Comparison of ENCODE assay signal across 7 mouse cellular contexts in the genomic region with DNA sequence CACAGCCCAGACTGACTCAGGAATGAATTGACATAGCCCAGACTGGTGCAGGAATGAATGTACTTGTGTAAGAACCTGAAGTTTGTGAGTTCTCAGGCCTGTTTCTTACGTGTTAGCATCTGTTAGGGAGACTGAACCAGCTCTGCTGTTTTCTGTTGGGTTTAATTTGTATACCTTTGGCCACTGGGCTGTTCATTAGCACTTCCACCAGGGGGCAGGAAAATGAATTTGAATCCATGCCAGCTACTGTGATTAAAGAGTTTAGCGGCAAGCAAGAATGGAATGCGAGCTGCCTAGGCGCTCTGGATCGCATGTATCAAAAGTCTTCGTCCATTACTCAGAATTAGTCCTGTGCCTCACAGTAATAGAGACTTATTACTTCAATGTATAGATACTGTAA.
DNase-seq lines count a peak whose midpoint lies in the region; ATAC-seq and TF ChIP-seq lines count a peak whose summit lies in the region.

No protein-coding gene starts in this region.

- H3K27me3 ChIP-seq in limb, embryonic 14.5 days (ENCODE audit: control insufficient read depth, insufficient read depth, low read length), result no peaks in the 10 kb centered on the region
- no peaks in the 10 kb centered on the region for H3K27me3 ChIP-seq in stomach, embryonic 16.5 days (ENCODE audit: control insufficient read depth, insufficient read depth, low read length)

- H3K4me2 ChIP-seq in limb, embryonic 14.5 days (replicated peaks; ENCODE audit: low read depth, low read length, severe bottlenecking), result no peak overlapping the region
- no peak overlapping the region for H3K4me2 ChIP-seq in stomach, embryonic 16.5 days (ENCODE audit: low read depth, low read length)

- H3K36me3 ChIP-seq in limb, embryonic 14.5 days (ENCODE audit: control insufficient read depth, insufficient read depth, low read length), result peaks cover 48% of the 10 kb centered on the region
- H3K36me3 ChIP-seq in stomach, embryonic 16.5 days (ENCODE audit: control insufficient read depth, insufficient read depth, low read length), result peaks cover 8% of the 10 kb centered on the region; the same call in 1 of the 2 replicates

- H3K9me3 ChIP-seq in limb, embryonic 14.5 days (ENCODE audit: control insufficient read depth, low read length), result no peaks in the 10 kb centered on the region
- no peaks in the 10 kb centered on the region for H3K9me3 ChIP-seq in stomach, embryonic 16.5 days (replicated peaks; ENCODE audit: control insufficient read depth, low read length)

- TF ChIP-seq CTCF in cortical plate, adult 2 months (IDR thresholded peaks at IDR 0.05; ENCODE audit: extremely low read depth, insufficient read depth, low read length), result peak; percentile 52

- WGBS in limb, embryonic 14.5 days, result 27% methylated on average over 6 of the region's 6 CpGs
- 22% methylated on average over 6 of the region's 6 CpGs for WGBS in stomach, embryonic 16.5 days

- TF ChIP-seq POLR2A in cortical plate, adult 2 months (IDR thresholded peaks at IDR 0.05; ENCODE audit: extremely low read depth, insufficient read depth, low read length), result no peak
- TF ChIP-seq POLR2A in limb, embryonic 14.5 days (IDR thresholded peaks at IDR 0.05; ENCODE audit: borderline replicate concordance, extremely low read depth, insufficient read depth, insufficient read length), result no peak

- H3K4me3 ChIP-seq in cortical plate, adult 2 months (ENCODE audit: insufficient read depth, low read length), result no peak overlapping the region
- H3K4me3 ChIP-seq in limb, embryonic 14.5 days (replicated peaks; ENCODE audit: low read length), result no peak overlapping the region
- H3K4me3 ChIP-seq in stomach, embryonic 16.5 days (replicated peaks; ENCODE audit: low read length), result no peak overlapping the region

- 0 out of 2 replicates have a peak, but pooled peaks cover under 1% of the 10 kb centered on the region for H3K4me1 ChIP-seq in cortical plate, adult 2 months (ENCODE audit: control insufficient read depth, insufficient read depth, low read length)
- peaks cover 5% of the 10 kb centered on the region; the same call in 1 of the 2 replicates for H3K4me1 ChIP-seq in limb, embryonic 14.5 days (ENCODE audit: control insufficient read depth, insufficient read depth, low read length)
- H3K4me1 ChIP-seq in stomach, embryonic 16.5 days (ENCODE audit: control insufficient read depth, insufficient read depth, low read length), result peaks cover 4% of the 10 kb centered on the region; the same call in 1 of the 2 replicates

- no peak overlapping the region for H3K9ac ChIP-seq in limb, embryonic 14.5 days (ENCODE audit: low read depth, low read length, severe bottlenecking)
- H3K9ac ChIP-seq in stomach, embryonic 16.5 days (ENCODE audit: low read length), result no peak overlapping the region

- DNase-seq in spleen, adult 12 weeks (ENCODE audit: low spot score), result peak; percentile 6
- no peak for DNase-seq in spleen, postnatal 14 days (ENCODE audit: low spot score in 2 of 2)
- peak; percentile 74 for DNase-seq in adrenal gland, adult 2 months
- DNase-seq in limb, embryonic 14.5 days (ENCODE audit: low spot score), result peak; percentile 59

- H3K27ac ChIP-seq in cortical plate, adult 2 months (ENCODE audit: insufficient read depth, low read length), result no peak overlapping the region
- H3K27ac ChIP-seq in limb, embryonic 14.5 days (replicated peaks; ENCODE audit: low read depth, low read length), result no peak overlapping the region
- H3K27ac ChIP-seq in stomach, embryonic 16.5 days (ENCODE audit: low read length), result peak overlapping the region; percentile 24; the same call in 1 of the 2 replicates

- ATAC-seq in hematopoietic stem cell, adult 5-6 weeks (replicated peaks in 1 of 2; ENCODE audit: insufficient read depth in 1 of 2, low FRiP score in 2 of 2, low TSS enrichment in 1 of 2, low read depth in 1 of 2, poor library complexity in 2 of 2, severe bottlenecking in 2 of 2), result peak; percentile 66 to 69
- ATAC-seq in limb, embryonic 14.5 days (ENCODE audit: low FRiP score, low read depth), result 0 out of 2 replicates have a peak, but pooled peaks have one; percentile 34
- no peak for ATAC-seq in stomach, embryonic 16.5 days (ENCODE audit: insufficient read depth, low FRiP score)

Comparison
In these comparisons a context has a peak if more than half of its experiments do, and no peak if none do; other contexts are left out.
1. DNase-seq: peak in spleen, adult 12 weeks (single experiment), adrenal gland, adult 2 months (single experiment) and limb, embryonic 14.5 days (single experiment); none in spleen, postnatal 14 days (0 of 2).